Mouse (Mus musculus) hindbrain, embryonic 12.5 days (tissue): ENCODE data around the gene Slc5a3. TPM values are rescaled to one million over a fixed set of nuclear protein-coding genes. Genes with fewer than 3 reads are reported as not detected.
"Not testable (repeated sequence)": the region's sequence is repeated elsewhere in the genome, so short reads cannot be mapped to it uniquely, and the experiment has no call there.

ENCODE experiments used
- ATAC-seq: fragments of 200-750 bp; cut with Nextera tagmentation; 2 replicates; pipeline ENCODE4 v1.8.0; 2017; ENCODE audit warnings: moderate TSS enrichment; ENCODE audit not compliant: low FRiP score
- H3K27ac ChIP-seq: fragments of 300-500 bp; sonication (generic); 2 replicates; pipeline ENCODE4 v1.5.1; 2016; ENCODE audit warnings: mild to moderate bottlenecking
- H3K27me3 ChIP-seq: fragments of 300-500 bp; sonication (generic); 2 replicates; pipeline ENCODE4 v1.6.1; 2016; ENCODE audit warnings: mild to moderate bottlenecking
- H3K36me3 ChIP-seq: fragments of 300-500 bp; sonication (generic); 2 replicates; pipeline ENCODE4 v1.6.1; 2016; ENCODE audit warnings: mild to moderate bottlenecking
- H3K4me1 ChIP-seq: fragments of 300-500 bp; sonication (generic); 2 replicates; pipeline ENCODE4 v1.6.1; 2016
- H3K4me2 ChIP-seq: fragments of 300-500 bp; sonication (generic); replicated peaks from 2 replicates; pipeline ENCODE4 v1.6.1; 2016; ENCODE audit warnings: mild to moderate bottlenecking
- H3K4me3 ChIP-seq: fragments of 300-500 bp; sonication (generic); 2 replicates; pipeline ENCODE4 v1.5.1; 2016; ENCODE audit warnings: mild to moderate bottlenecking
- H3K9ac ChIP-seq: fragments of 300-500 bp; sonication (generic); 2 replicates; pipeline ENCODE4 v1.6.1; 2016; ENCODE audit warnings: mild to moderate bottlenecking, moderate library complexity
- H3K9me3 ChIP-seq: fragments of 300-500 bp; sonication (generic); replicated peaks from 2 replicates; pipeline ENCODE4 v1.6.1; 2016; ENCODE audit warnings: mild to moderate bottlenecking
- WGBS: fragments of 180-500 bp; shearing (Covaris S2); methylation state at CpG from one replicate; pipeline ENCODE4 v1.1.7; 2016; 5-methylcytosine and 5-hydroxymethylcytosine counted together
- polyA plus RNA-seq: library from polyadenylated mRNA; unstranded; fragments of >200 nt; fragmentation: Nextera tagmentation; extraction: Ambion mirVana; gene quantifications from 2 replicates; pipeline ENCODE4 v1.2.1, GENCODE M21; 2016

The Slc5a3 gene
- polyA plus RNA-seq, 1 experiment from 2014 or later = 20.3 TPM

DNA sequence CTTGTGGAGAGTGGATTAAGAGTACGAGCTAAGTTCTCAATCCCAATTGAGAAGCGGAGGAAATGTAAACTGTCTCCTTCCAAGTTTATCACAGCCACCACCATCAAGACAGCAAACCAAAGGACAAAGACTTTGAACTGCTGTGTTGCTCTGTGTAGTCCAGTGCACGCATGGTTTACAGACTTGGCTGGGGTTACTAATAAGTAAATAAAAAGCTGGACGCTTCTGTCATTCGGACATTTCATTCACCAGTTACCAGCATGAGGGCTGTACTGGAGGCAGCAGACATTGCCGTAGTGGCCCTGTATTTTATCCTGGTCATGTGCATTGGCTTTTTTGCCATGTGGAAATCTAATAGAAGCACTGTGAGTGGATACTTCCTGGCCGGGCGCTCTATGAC lies 18.7 kb downstream of the Slc5a3 start:
- Histone ChIP-seq H3K4me2 (no peak overlapping the region), H3K36me3 (peaks cover 25% of the 10 kb centered on the region), H3K4me1 (peaks cover 2% of the 10 kb centered on the region; the same call in 1 of the 2 replicates), H3K4me3 (no peak overlapping the region), H3K27me3 (no peaks in the 10 kb centered on the region), H3K9me3 (no peaks in the 10 kb centered on the region), H3K27ac (no peak overlapping the region), H3K9ac (no peak overlapping the region)
- ATAC-seq = no peak
- 97% methylated on average over 8 of the region's 8 CpGs for WGBS

DNA sequence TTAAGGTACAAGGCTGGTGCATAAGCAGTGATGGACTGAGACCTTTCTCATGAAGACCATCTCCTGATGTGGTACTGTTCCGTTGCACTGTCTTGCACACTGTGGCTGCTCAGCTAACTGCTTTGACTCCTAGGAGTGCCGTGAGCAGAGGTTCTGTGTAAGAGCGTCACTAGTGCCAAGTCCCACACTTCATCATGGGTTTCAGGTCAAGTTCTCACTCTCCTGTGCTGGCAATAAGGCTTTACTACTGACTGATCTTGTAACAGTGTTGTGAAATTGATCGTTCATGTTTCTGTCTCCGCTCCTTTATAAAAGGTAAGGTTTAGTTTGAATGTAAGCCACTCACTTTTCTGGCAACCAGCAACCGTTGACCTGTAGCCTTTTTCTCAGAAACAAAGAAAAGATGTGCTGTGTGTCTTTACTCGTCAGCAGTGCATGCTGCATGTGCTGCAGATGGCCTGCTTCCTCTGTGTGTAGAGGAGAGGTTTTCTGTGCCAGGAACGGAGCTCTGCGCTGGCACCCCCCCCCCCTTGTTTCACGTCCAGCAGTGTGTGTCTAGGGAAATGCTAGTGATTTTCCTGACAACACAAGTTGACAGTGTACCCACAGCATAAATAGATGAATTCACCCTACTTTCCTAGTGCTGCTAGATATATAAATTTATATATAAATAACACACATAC lies 25.8 kb downstream of the Slc5a3 start:
- peaks cover 3% of the 10 kb centered on the region; the same call in 1 of the 2 replicates for H3K4me1 ChIP-seq
- H3K9me3 ChIP-seq = no peaks in the 10 kb centered on the region
- H3K9ac ChIP-seq = no peak overlapping the region
- H3K4me2 ChIP-seq = no peak overlapping the region
- 83% methylated on average over 10 of the region's 10 CpGs for WGBS
- peaks cover 16% of the 10 kb centered on the region for H3K36me3 ChIP-seq
- ATAC-seq = no peak
- H3K27ac ChIP-seq = no peak overlapping the region
- no peak overlapping the region for H3K4me3 ChIP-seq
- H3K27me3 ChIP-seq = no peaks in the 10 kb centered on the region

DNA sequence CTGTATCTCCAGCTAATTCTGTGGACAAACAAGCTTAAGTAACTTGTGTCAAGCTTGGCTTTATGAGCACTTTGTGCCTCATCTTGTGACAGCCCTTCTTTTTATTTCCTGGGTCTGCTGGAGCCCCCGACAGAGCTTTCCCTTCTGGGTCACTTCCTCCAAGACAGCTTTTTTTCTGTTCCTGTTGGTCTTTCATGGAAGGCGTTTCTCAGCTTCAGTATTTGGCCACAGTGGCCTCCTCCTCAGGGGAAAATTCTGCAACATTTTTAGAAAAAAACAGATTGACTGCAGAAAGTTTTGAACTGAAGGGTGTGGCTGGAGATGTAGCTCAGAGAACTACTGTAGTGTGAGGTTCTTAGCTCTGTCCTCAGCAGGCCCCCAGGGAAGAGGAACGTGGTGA lies 31.1 kb downstream of the Slc5a3 start:
- Histone ChIP-seq H3K36me3 (no peaks in the 10 kb centered on the region), H3K4me1 (peaks cover 7% of the 10 kb centered on the region; the same call in 1 of the 2 replicates), H3K9ac (no peak overlapping the region), H3K9me3 (no peaks in the 10 kb centered on the region), H3K27ac (no peak overlapping the region), H3K4me3 (no peak overlapping the region), H3K4me2 (no peak overlapping the region), H3K27me3 (no peaks in the 10 kb centered on the region)
- no peak for ATAC-seq
- 55% methylated on average over 3 of the region's 3 CpGs for WGBS

DNA sequence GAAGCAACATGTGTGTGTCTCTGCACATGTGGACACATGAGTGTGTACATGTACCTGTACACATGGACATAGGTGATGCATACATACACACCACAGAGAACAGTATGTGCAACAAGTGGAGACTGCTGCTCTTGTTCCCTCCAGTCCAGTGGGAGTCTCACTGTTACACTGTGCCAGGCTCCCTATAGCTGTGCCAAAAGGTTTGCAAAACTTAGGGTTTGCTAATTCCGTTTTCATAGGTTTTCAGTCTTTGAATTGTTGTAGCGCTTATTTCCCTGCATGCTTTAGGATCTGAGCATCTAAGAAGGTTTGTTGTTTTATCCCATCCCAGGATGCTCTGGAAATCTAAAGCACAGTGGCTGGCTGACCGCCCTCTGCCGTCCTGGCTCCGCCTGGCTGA lies 33.8 kb downstream of the Slc5a3 start:
- no peak overlapping the region for H3K4me2 ChIP-seq
- no peak overlapping the region for H3K4me3 ChIP-seq
- WGBS = 79% methylated on average over 5 of the region's 5 CpGs
- peaks cover 5% of the 10 kb centered on the region; the same call in 1 of the 2 replicates for H3K4me1 ChIP-seq
- no peaks in the 10 kb centered on the region for H3K27me3 ChIP-seq
- H3K9me3 ChIP-seq = no peaks in the 10 kb centered on the region
- ATAC-seq = no peak
- H3K36me3 ChIP-seq = no peaks in the 10 kb centered on the region
- no peak overlapping the region for H3K27ac ChIP-seq
- no peak overlapping the region for H3K9ac ChIP-seq

DNA sequence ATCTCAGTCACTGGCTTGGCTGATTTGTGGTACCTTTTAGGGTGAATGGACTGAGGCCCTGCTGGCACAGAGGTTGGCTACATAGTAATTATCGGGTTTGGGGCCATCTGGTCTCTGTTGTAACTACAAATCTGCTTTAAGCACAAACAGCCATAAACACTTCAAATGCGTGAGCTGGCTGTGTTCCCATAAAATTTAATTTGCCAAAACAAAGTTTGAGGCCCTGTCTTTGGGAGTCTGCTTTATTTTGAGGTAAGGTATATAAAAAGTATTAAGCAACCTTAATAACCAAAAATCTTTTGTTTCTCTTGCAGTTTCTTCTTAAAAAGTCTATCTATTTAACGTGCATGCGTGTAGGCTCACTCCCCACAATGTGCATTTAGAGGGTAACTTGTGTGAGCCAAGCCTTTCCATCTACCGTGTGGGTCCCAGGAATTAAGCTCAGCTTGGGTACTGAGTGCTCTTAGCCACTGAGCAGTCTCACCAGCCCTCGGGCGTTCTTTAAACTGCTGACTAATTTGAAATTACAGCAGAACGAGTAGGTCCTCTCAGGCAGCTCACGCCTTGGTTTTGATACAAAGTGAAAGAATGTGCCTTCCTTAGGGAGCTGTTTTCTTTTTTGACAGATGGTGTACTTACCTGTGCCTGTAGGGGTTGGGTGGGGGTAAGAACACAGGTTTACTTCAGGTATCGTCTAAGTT lies 40.4 kb downstream of the Slc5a3 start:
- H3K27me3 ChIP-seq = no peaks in the 10 kb centered on the region
- H3K4me1 ChIP-seq = peaks cover 9% of the 10 kb centered on the region
- WGBS = 86% methylated on average over 10 of the region's 10 CpGs
- H3K27ac ChIP-seq = no peak overlapping the region
- no peak for ATAC-seq
- H3K4me3 ChIP-seq = no peak overlapping the region
- H3K9ac ChIP-seq = no peak overlapping the region
- H3K4me2 ChIP-seq = no peak overlapping the region
- H3K36me3 ChIP-seq = peaks cover 6% of the 10 kb centered on the region
- no peaks in the 10 kb centered on the region for H3K9me3 ChIP-seq

DNA sequence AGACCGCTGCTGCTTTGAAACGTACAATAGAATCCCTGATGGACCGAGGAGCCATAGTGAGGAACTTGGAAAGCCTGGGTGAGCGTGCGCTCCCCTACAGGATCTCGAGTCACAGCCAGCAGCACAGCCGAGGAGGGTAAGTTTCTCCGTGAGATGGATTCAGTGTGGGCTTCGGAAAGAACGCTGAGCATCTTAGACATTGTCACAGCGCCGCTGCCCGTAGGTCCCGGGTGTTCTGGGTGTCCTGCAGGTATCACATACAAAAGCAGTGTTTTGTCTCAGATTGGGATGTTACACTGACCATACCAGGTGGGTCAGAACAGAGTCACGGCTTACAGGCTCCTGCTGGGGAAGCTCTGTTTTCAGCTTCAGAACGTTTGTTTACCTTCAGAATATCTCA lies 41.5 kb downstream of the Slc5a3 start:
- ATAC-seq = no peak
- no peak overlapping the region for H3K27ac ChIP-seq
- H3K9me3 ChIP-seq = no peaks in the 10 kb centered on the region
- H3K4me2 ChIP-seq = no peak overlapping the region
- WGBS = 82% methylated on average over 16 of the region's 16 CpGs
- no peak overlapping the region for H3K4me3 ChIP-seq
- H3K27me3 ChIP-seq = no peaks in the 10 kb centered on the region
- peaks cover 15% of the 10 kb centered on the region for H3K4me1 ChIP-seq
- H3K36me3 ChIP-seq = peaks cover 6% of the 10 kb centered on the region
- H3K9ac ChIP-seq = no peak overlapping the region

DNA sequence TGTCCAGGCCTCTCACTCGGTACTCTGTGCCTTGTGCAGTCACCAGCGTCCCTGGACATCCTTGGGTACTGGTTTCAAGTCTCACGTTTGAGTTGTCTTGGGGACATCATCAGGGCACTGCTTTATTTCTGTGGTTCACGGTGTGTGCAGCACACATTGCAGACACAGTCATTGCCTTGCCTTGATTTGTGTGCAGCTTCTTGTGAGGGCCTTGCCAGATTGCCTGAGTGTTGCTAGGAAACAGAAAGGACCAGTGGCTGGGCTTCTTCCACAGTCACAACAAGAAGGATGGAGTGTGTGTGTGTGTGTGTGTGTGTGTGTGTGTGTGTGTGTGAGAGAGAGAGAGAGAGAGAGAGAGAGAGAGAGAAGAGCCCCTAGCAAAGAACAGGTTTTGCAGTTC lies 42.0 kb downstream of the Slc5a3 start:
- H3K9ac ChIP-seq = no peak overlapping the region
- no peak overlapping the region for H3K27ac ChIP-seq
- H3K4me2 ChIP-seq = no peak overlapping the region
- no peaks in the 10 kb centered on the region for H3K27me3 ChIP-seq
- peaks cover 6% of the 10 kb centered on the region for H3K36me3 ChIP-seq
- peaks cover 15% of the 10 kb centered on the region for H3K4me1 ChIP-seq
- H3K9me3 ChIP-seq = no peaks in the 10 kb centered on the region
- no peak for ATAC-seq
- WGBS = 76% methylated on average over 4 of the region's 4 CpGs
- no peak overlapping the region for H3K4me3 ChIP-seq

DNA sequence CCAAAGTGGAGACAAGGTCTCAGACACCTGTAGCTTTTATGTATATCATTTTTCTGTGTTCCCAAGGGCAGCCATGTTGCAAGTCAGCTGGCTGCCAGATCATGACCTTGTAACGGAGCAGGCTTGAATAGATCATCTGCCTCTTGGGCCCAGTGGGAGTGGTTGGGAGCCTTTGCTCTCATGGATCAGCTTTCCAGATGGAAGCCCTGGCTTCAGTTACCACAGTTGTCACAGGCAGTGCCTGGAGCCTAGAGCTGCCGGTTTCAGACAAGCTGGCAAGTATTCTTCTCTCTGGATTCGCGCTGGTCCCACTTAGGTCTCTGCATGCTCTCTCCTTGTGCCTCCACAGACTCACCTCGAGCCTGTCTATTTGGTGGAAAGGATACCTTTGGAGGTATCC lies 44.0 kb downstream of the Slc5a3 start:
- no peak for ATAC-seq
- WGBS = 79% methylated on average over 5 of the region's 5 CpGs
- no peak overlapping the region for H3K27ac ChIP-seq

DNA sequence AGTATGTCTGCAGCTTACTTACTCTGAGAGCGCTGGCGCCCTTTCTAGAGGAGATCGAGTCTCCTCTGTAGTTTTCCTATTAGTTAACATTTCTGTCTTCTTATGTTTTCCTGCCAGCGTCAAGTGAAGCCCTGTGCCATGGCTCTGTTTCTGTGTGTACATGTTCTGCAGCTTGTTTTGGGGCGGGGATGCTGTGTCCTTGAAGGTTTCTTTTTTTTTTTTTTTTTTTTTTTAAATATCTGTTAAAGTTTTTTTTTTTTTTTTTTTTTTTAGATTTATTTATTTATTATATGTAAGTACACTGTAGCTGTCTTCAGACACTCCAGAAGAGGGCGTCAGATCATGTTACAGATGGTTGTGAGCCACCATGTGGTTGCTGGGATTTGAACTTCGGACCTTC lies 44.8 kb downstream of the Slc5a3 start:
- not testable (repeated sequence) for H3K27ac ChIP-seq, H3K9ac ChIP-seq, H3K9me3 ChIP-seq, H3K4me3 ChIP-seq, ATAC-seq, H3K27me3 ChIP-seq, H3K36me3 ChIP-seq, H3K4me2 ChIP-seq
- peaks cover 15% of the 10 kb centered on the region for H3K4me1 ChIP-seq
- 95% methylated on average over 6 of the region's 7 CpGs for WGBS

More for the DNA sequence above, 44.0 kb downstream of the Slc5a3 start:
- peaks cover 15% of the 10 kb centered on the region for H3K4me1 ChIP-seq
- no peaks in the 10 kb centered on the region for H3K9me3 ChIP-seq
- H3K36me3 ChIP-seq = peaks cover 6% of the 10 kb centered on the region
- no peak overlapping the region for H3K9ac ChIP-seq
- H3K27me3 ChIP-seq = no peaks in the 10 kb centered on the region
- no peak overlapping the region for H3K4me3 ChIP-seq
- H3K4me2 ChIP-seq = no peak overlapping the region

DNA sequence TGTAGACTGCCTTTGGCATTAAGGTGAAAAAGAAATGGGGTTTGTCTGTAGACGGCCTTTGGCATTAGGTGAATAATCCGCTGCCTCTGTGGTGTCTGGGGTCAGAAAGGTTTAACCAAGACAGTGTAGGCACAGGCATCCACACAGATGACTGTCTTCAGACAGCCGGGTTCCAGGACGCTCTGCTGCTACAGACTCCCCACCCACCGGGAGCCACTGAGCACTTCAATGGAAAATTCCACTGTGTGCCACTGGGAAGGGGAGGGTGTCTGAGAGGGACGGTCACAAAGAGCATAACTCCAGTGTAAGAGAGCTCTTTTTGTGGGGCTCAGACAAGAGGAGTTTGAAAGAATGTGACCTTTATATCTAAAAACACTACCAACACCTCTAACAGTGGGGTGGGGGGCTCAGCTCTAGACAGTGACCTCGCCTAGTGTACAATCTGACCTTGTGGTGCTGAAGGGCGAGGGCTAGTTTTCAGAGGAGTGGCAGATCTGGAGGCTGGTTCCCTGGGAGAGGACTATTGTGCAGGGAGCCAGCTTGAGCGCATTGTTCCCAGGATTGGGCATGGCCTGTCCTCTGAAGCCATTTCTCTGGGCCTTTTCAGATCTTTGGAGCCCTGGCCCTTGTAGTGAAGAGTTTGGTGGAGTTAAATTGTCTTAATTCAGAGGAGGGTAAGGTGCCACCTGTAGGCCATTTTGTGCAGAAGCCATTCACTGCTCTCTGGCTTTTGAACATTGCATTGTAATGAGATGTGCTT lies 45.6 kb downstream of the Slc5a3 start:
- Histone ChIP-seq H3K9ac (no peak overlapping the region; the same call in 1 of the 2 replicates), H3K9me3 (no peaks in the 10 kb centered on the region), H3K36me3 (peaks cover 6% of the 10 kb centered on the region), H3K27me3 (no peaks in the 10 kb centered on the region), H3K27ac (peak overlapping the region; percentile 55; the same call in 1 of the 2 replicates), H3K4me2 (no peak overlapping the region), H3K4me3 (no peak overlapping the region), H3K4me1 (peaks cover 15% of the 10 kb centered on the region)
- 22% methylated on average over 9 of the region's 9 CpGs for WGBS
- peak; percentile 61; the same call in 1 of the 2 replicates for ATAC-seq

DNA sequence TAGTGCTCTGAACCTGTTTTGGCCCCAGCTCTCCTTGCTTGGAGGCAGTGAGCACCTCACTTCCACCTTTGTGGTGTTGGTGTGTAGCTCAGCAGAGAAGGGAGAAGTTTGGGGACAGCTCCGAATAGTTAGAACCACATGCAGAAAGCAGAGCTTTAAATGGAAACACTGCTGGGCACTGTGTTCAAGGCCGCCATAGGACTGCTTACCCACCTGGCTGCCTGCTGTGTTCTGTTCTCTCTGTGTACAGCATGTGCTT lies 46.1 kb downstream of the Slc5a3 start:
- Histone ChIP-seq H3K36me3 (peaks cover 6% of the 10 kb centered on the region), H3K4me1 (peaks cover 15% of the 10 kb centered on the region), H3K27me3 (no peaks in the 10 kb centered on the region), H3K9me3 (no peaks in the 10 kb centered on the region), H3K9ac (no peak overlapping the region), H3K27ac (no peak overlapping the region), H3K4me2 (no peak overlapping the region), H3K4me3 (no peak overlapping the region)
- 79% methylated on average over 2 of the region's 2 CpGs for WGBS
- no peak for ATAC-seq

DNA sequence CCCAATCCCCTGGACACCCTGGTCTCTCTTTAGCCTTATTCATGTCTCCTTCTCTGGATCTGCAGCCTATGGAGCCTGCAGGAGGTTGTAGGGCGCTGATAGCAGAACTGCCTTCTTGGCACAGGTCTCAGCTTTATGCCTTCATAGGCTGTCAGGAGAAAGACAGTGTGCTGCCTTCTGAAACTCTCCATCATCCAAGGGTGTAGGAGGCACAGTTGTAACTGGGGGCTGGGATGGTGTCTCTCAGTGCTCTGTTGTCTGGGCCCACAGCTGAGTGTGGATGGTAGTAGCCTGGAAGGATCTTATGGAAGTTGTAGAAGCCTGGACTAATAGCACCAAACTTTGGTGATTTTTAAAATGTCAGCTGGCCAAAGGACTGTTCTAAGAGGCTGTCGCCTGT lies 46.8 kb downstream of the Slc5a3 start:
- Histone ChIP-seq H3K4me2 (no peak overlapping the region), H3K4me1 (peaks cover 13% of the 10 kb centered on the region), H3K36me3 (peaks cover 3% of the 10 kb centered on the region), H3K9me3 (no peaks in the 10 kb centered on the region), H3K9ac (no peak overlapping the region), H3K27me3 (no peaks in the 10 kb centered on the region), H3K4me3 (no peak overlapping the region), H3K27ac (no peak overlapping the region)
- ATAC-seq = no peak
- WGBS = 95% methylated on average over 2 of the region's 2 CpGs
